Mouse (Mus musculus): Measurements from ENCODE around the gene Olfr292.

The Olfr292 gene

GRCm38 (mm10) chr7:86688030-86688429 is at the start of gene Olfr292:
TSS of gene Olfr292 (plus strand) at chr7:86688330.
- DNase-seq (ENCODE audit: extremely low spot score): no peak

GRCm38 (mm10) chr7:86648761-86649160 is 39.4 kb upstream of the Olfr292 start, which contains the start of gene Olfr293:
TSS of gene Olfr293 (plus strand) at chr7:86649061.
- no peak for DNase-seq (ENCODE audit: extremely low spot score)

GRCm38 (mm10) chr7:86725013-86725412 is 36.9 kb downstream of the Olfr292 start:
- no peak for DNase-seq (ENCODE audit: extremely low spot score)
